Mouse (Mus musculus) E14TG2a.4 (cell line): ENCODE results near the gene Fktn.

Experiments
- CTCF ChIP-seq: conservative IDR thresholded peaks from 2 replicates; pipeline ENCODE4 v1.5.1; 2014; ENCODE audit warnings: low read length
- NANOG ChIP-seq: IDR thresholded peaks from 2 replicates; pipeline ENCODE4 v1.6.1; 2014; ENCODE audit warnings: borderline replicate concordance, low read length, mixed read lengths
- POU5F1 ChIP-seq: IDR thresholded peaks from 2 replicates; pipeline ENCODE4 v1.6.1; 2014; ENCODE audit warnings: low read length, borderline replicate concordance

DNA sequence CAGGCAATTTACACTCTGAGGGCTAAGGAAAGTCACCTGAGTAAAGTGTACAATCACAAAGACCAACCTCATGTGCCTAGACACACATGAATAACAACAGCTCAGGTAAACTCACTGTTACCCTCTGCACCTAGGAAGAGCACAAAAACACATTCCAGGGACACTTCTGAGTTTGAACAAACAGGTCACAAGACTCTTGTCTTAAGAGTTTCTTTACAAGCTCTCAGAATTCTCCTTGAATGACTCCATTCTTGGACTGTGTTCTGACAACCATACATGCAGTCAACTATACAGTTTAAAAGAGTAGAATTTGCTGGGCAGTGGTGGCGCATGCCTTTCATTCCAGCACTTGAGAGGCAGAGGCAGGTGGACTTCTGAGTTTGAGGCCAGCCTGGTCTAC is 14.3 kb downstream of the Fktn start:
- TF ChIP-seq CTCF (no peak), NANOG (no peak), POU5F1 (no peak)
